Mouse (Mus musculus) lung, embryonic 14.5 days (tissue): ENCODE results near the gene 4930513O06Rik. TPM values are rescaled to one million over a fixed set of nuclear protein-coding genes. Genes with fewer than 3 reads are reported as not detected.

Experiments used
- ATAC-seq: fragments of 200-750 bp; cut with Nextera tagmentation; 2 replicates; pipeline ENCODE4 v1.8.0; 2017; ENCODE audit warnings: mild to moderate bottlenecking, moderate TSS enrichment, moderate library complexity; ENCODE audit not compliant: insufficient read depth
- DNase-seq: peaks from one replicate; pipeline ENCODE4 v3.0.0-alpha.2; 2015
- H3K27ac ChIP-seq: fragments of 300-500 bp; sonication (generic); 2 replicates; pipeline ENCODE4 v1.5.1; 2014; ENCODE audit warnings: low read depth, mild to moderate bottlenecking, moderate library complexity
- H3K27me3 ChIP-seq: fragments of 300-500 bp; sonication (generic); 2 replicates; pipeline ENCODE4 v1.6.1; 2014; ENCODE audit warnings: low read length, control low read depth; ENCODE audit not compliant: insufficient read depth
- H3K36me3 ChIP-seq: fragments of 300-500 bp; sonication (generic); 2 replicates; pipeline ENCODE4 v1.6.1; 2014; ENCODE audit warnings: control low read depth; ENCODE audit not compliant: insufficient read depth
- H3K4me1 ChIP-seq: fragments of 300-500 bp; sonication (generic); 2 replicates; pipeline ENCODE4 v1.6.1; 2014; ENCODE audit warnings: antibody characterized with exemption, control low read depth; ENCODE audit not compliant: insufficient read depth
- H3K4me2 ChIP-seq: fragments of 300-500 bp; sonication (generic); 2 replicates; pipeline ENCODE4 v1.6.1; 2014; ENCODE audit warnings: mild to moderate bottlenecking
- H3K4me3 ChIP-seq: fragments of 300-500 bp; sonication (generic); 2 replicates; pipeline ENCODE4 v1.5.1; 2014; ENCODE audit warnings: low read depth, low read length
- H3K9ac ChIP-seq: fragments of 300-500 bp; sonication (generic); 2 replicates; pipeline ENCODE4 v1.6.1; 2014
- H3K9me3 ChIP-seq: fragments of 300-500 bp; sonication (generic); 2 replicates; pipeline ENCODE4 v1.6.1; 2016; ENCODE audit warnings: low read depth, low read length, control low read depth
- CTCF ChIP-seq: IDR thresholded peaks from 2 replicates; pipeline ENCODE4 v1.5.1; 2016; ENCODE audit warnings: antibody characterized with exemption, low read depth
- WGBS: fragments of 180-500 bp; shearing (Covaris S2); extraction: QIAGEN DNeasy Blood & Tissue Kit; methylation state at CpG from one replicate; pipeline ENCODE4 v1.1.7; 2014; 5-methylcytosine and 5-hydroxymethylcytosine counted together
- polyA plus RNA-seq: library from polyadenylated mRNA; unstranded; fragments of >200 nt; fragmentation: Nextera tagmentation; extraction: Ambion mirVana; gene quantifications from 2 replicates; pipeline ENCODE4 v1.2.1, GENCODE M21; 2014

4930513O06Rik gene
- polyA plus RNA-seq, 1 experiment from 2014 or later: not detected

DNA sequence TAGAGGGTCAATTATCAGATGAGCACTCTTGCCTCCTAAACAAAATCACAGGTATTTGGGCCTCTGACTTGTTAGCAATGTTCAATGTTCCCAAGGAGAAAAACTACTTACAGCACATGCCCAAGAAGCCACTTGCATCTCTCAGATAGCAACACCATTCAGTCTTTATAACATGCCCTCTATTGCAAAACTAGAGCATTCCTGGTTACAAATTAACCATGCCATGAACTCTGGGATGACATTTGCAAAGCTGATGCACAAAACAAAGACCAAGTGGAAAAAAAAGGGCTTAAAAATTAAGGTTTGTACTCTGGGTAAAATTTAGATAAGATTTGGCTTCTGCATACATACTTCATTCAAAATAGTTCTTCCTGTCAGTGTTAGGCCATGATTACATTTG, 966 bp upstream of the 4930513O06Rik start, which contains the start of gene Serpina7:
Gene Serpina7, minus strand, starts transcription at position 160 of the 400 bp plus-strand sequence.
- DNase-seq: no peak
- H3K9me3 ChIP-seq: no peaks in the 10 kb centered on the region
- H3K4me2 ChIP-seq: no peak within 1 kb of the TSS
- no peaks in the 10 kb centered on the region for H3K27me3 ChIP-seq
- no peak for ATAC-seq
- no peaks in the 10 kb centered on the region for H3K36me3 ChIP-seq
- H3K27ac ChIP-seq: no peak within 1 kb of the TSS
- no peaks in the 10 kb centered on the region for H3K4me1 ChIP-seq
- no peak within 1 kb of the TSS for H3K9ac ChIP-seq
- no peak for TF ChIP-seq CTCF
- no peak within 1 kb of the TSS for H3K4me3 ChIP-seq

DNA sequence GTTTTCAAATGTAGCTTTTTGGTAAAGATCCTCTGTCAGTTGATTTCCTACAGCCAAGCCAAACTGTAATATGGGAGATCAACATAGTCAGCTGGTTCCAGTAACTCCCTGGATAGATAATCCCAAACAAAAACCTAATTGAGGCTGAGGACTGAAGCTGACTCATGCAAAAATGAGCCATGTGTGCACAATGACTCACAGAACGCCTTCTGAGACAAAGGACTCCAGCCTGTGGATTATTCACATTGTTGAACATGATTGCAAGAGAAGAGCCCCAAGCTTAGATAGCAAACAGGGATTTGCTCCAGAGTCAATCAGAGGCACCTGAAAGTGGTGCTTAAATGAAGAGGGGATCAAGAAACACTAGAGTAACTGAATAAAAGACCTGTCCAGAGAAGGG, 11.2 kb downstream of the 4930513O06Rik start:
- TF ChIP-seq CTCF: no peak

DNA sequence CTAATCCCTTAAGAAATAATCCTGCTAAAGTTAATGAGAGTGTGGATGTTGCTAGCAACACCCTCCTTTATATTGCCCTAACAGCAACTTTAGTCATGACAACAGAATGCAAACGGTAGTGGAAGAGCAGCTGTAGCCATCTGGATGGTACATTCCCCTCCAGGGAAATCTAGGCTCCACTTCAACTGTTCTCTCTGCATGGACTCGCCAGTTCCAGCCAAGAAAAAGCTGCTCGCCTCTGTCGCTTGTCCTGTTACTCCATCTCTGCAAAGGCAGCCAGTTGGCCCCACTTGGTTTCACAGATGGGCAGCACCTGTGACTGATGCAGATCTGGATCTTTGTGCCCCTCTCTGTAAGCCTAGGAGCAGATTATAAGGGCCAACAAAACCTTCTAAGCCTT, 48.0 kb downstream of the 4930513O06Rik start:
- H3K4me3 ChIP-seq: no peak overlapping the region
- peak; percentile 13 for DNase-seq
- no peaks in the 10 kb centered on the region for H3K36me3 ChIP-seq
- WGBS: 50% methylated on average over 4 of the region's 4 CpGs
- no peak overlapping the region for H3K27ac ChIP-seq
- no peak for ATAC-seq
- TF ChIP-seq CTCF: no peak
- no peak overlapping the region for H3K4me2 ChIP-seq
- no peaks in the 10 kb centered on the region for H3K4me1 ChIP-seq
- no peak overlapping the region for H3K9ac ChIP-seq
- no peaks in the 10 kb centered on the region for H3K27me3 ChIP-seq
- H3K9me3 ChIP-seq: no peaks in the 10 kb centered on the region

More for the DNA sequence above, 11.2 kb downstream of the 4930513O06Rik start:
- H3K4me1 ChIP-seq: no peaks in the 10 kb centered on the region
- H3K27me3 ChIP-seq: no peaks in the 10 kb centered on the region
- H3K36me3 ChIP-seq: no peaks in the 10 kb centered on the region
- H3K4me2 ChIP-seq: no peak overlapping the region
- H3K9ac ChIP-seq: no peak overlapping the region
- WGBS: 57% methylated on average over 1 of the region's 1 CpGs
- ATAC-seq (no peak), DNase-seq (no peak)
- H3K27ac ChIP-seq: no peak overlapping the region
- H3K9me3 ChIP-seq: no peaks in the 10 kb centered on the region
- H3K4me3 ChIP-seq: no peak overlapping the region

Other genes with a start within 250 kb of the 4930513O06Rik start
- 18.4 and 23.1 TPM in 2 replicates for gene Nrk, start 171.8 kb upstream of the 4930513O06Rik start, polyA plus RNA-seq
- 0.22 and 0.39 TPM in 2 replicates for gene Serpina7, start 1.0 kb upstream of the 4930513O06Rik start, polyA plus RNA-seq
- gene 4933428M09Rik, start 93.0 kb downstream of the 4930513O06Rik start, polyA plus RNA-seq: not detected in 2 replicates
- gene Mum1l1, start 123.8 kb downstream of the 4930513O06Rik start, polyA plus RNA-seq: 39.3 and 39.6 TPM in 2 replicates
- gene Trap1a, start 247.4 kb downstream of the 4930513O06Rik start, polyA plus RNA-seq: not detected in 2 replicates